Mouse (Mus musculus): ENCODE measurements around the gene Gc.

GRCm38 (mm10) chr5:89368045-89368743, 89.5 kb downstream of the Gc start:
- TF ChIP-seq USF1 (IDR thresholded peaks at IDR 0.05; ENCODE audit: low read depth, low read length) (no peak), POLR2A (IDR thresholded peaks at IDR 0.05; ENCODE audit: low read depth, low read length) (no peak), ETS1 (conservative IDR thresholded peaks at IDR 0.05; ENCODE audit: low read depth, low read length) (no peak), ZMIZ1 (IDR thresholded peaks at IDR 0.05; ENCODE audit: low read depth, low read length) (no peak), HCFC1 (IDR thresholded peaks at IDR 0.05; ENCODE audit: low read depth, low read length) (no peak), MAX (IDR thresholded peaks at IDR 0.05; ENCODE audit: low read length) (no peak), CTCF (conservative IDR thresholded peaks at IDR 0.05 in 1 of 2, IDR thresholded peaks at IDR 0.05 in 1 of 2; ENCODE audit: low read depth in 2 of 2, low read length in 2 of 2) (no peak), RAD21 (IDR thresholded peaks at IDR 0.05; ENCODE audit: low read depth, low read length) (no peak), ZC3H11A (IDR thresholded peaks at IDR 0.05; ENCODE audit: low read depth, low read length) (no peak), BHLHE40 (IDR thresholded peaks at IDR 0.05; ENCODE audit: low read depth, low read length) (no peak), CHD2 (IDR thresholded peaks at IDR 0.05; ENCODE audit: low read length) (no peak), ZKSCAN1 (IDR thresholded peaks at IDR 0.05; ENCODE audit: borderline replicate concordance, low read depth, low read length) (no peak), TBP (conservative IDR thresholded peaks at IDR 0.05; ENCODE audit: low read depth, low read length) (no peak)
